Mouse (Mus musculus) bone marrow macrophage, adult 2 months (primary cell): Measurements from ENCODE around the gene Defa37. TPM values are rescaled to one million over a fixed set of nuclear protein-coding genes. Genes with fewer than 3 reads are reported as not detected.
"Not testable (repeated sequence)": the region's sequence is repeated elsewhere in the genome, so short reads cannot be mapped to it uniquely, and the experiment has no call there.

Source experiments
- H3K27ac ChIP-seq: 2 replicates; pipeline ENCODE4 v1.5.1; 2012; ENCODE audit warnings: low read depth, low read length; ENCODE audit not compliant: insufficient read depth
- H3K4me1 ChIP-seq: 2 replicates; pipeline ENCODE4 v1.6.1; 2012; ENCODE audit warnings: low read length; ENCODE audit not compliant: control insufficient read depth, insufficient read depth
- H3K4me3 ChIP-seq: 2 replicates; pipeline ENCODE4 v1.5.1; 2012; ENCODE audit warnings: mild to moderate bottlenecking, low read length, moderate library complexity; ENCODE audit not compliant: insufficient read depth
- polyA plus RNA-seq: library from polyadenylated mRNA; stranded (reverse); fragments of >200 nt; gene quantifications from 2 replicates; pipeline ENCODE4 v1.2.4, GENCODE M21; 2012; ENCODE audit not compliant: missing spikeins, insufficient read depth, insufficient read length

The Defa37 gene
- not detected in 2 replicates for polyA plus RNA-seq

DNA sequence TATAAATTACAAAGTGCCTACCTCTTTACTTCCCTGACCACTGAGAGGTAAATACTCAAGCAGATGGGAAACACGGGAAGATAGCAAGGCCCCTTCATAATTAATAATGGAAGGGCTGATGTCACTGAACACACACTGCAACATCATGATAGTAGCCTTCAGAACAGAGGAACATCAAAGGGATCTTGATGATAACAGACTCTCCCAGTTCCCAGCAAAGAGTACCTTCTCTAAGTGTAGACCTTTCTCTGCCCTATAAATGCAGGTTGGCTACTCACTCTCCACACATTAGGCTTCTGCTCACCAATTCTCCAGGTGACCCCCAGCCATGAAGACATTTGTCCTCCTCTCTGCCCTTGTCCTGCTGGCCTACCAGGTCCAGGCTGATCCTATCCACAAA, at the start of gene Defa37:
Defa37 (plus strand) TSS at position 301 of the 400 bp plus-strand sequence.
- H3K27ac ChIP-seq, H3K4me3 ChIP-seq, H3K4me1 ChIP-seq: not testable (repeated sequence)

DNA sequence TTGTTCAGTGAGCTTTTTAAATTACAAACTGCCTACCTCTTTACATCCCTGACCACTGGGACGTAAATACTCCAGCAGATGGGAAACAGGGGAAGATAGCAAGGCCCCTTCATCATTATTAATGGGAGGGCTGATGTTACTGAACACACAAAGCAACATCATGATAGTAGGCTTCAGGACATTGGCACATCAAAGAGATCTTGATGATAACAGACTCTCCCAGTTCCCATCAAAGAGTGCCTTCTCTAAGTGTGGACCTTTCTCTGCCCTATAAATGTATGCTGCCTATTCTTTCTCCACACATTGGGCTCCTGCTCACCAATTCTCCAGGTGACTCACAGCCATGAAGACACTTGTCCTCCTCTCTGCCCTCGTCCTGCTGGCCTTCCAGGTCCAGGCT, 36.5 kb upstream of the Defa37 start, which contains the start of gene Defa32:
Defa32 (plus strand) TSS at position 301 of the 400 bp plus-strand sequence.
- not testable (repeated sequence) for H3K4me1 ChIP-seq, H3K27ac ChIP-seq, H3K4me3 ChIP-seq

DNA sequence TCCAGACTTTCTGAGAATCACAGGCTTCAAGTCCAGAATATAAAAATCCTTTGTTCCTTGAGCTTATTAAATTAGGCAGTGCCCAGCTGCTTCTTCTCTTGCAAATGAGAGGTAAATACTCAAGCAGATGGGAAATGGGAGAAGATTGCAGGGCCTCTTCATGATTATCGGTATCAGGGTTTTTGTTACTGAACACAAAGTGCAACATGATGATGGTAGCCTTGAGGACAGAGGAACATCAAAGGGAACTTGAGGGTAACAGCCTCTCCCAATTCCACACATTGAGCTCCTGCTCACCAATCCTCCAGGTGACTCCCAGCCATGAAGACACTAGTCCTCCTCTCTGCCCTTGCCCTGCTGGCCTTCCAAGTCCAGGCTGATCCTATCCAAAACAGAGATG, 17.5 kb downstream of the Defa37 start, which contains the start of gene Defa28:
Defa28 (plus strand) TSS at position 301 of the 400 bp plus-strand sequence.
- not testable (repeated sequence) for H3K27ac ChIP-seq, H3K4me3 ChIP-seq, H3K4me1 ChIP-seq

DNA sequence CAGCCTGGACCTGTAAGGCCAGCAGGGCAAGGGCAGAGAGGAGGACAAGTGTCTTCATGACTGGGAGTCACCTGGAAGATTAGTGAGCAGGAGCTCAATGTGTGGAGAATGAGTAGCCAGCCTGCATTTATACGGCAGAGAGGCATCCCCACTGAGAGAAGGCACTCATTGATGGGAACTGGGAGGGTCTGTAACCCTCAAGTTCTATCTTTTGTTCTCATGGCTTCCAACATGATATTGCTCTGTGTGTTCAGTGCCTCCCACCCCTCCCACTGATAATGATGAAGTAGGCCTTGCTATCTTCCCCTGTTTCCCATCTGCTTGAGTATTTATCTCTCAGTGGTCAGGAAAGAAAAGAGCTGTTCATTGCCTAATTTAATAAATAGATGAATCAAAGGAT, 29.2 kb downstream of the Defa37 start, which contains the start of gene Gm7861:
Gm7861 (minus strand) TSS at position 101 of the 400 bp plus-strand sequence.
- not testable (repeated sequence) for H3K27ac ChIP-seq, H3K4me3 ChIP-seq, H3K4me1 ChIP-seq

Other genes starting within 250 kb of the Defa37 start
- gene Defa27, start 249.8 kb upstream of the Defa37 start, polyA plus RNA-seq, result not detected in 2 replicates
- gene Defa29, start 238.4 kb upstream of the Defa37 start, polyA plus RNA-seq, result not detected in 2 replicates
- not detected in 2 replicates for gene Defa2, start 186.9 kb upstream of the Defa37 start, polyA plus RNA-seq
- not detected in 2 replicates for gene Defa33, start 173.6 kb upstream of the Defa37 start, polyA plus RNA-seq
- not detected in 2 replicates for gene Defa36, start 138.0 kb upstream of the Defa37 start, polyA plus RNA-seq
- not detected in 2 replicates for gene Gm7849, start 108.8 kb upstream of the Defa37 start, polyA plus RNA-seq
- not detected in 2 replicates for gene Defa20, start 56.1 kb upstream of the Defa37 start, polyA plus RNA-seq
- not detected in 2 replicates for gene Defa32, start 36.4 kb upstream of the Defa37 start, polyA plus RNA-seq
- not detected in 2 replicates for gene Defa28, start 17.6 kb downstream of the Defa37 start, polyA plus RNA-seq
- not detected in 2 replicates for gene Gm7861, start 29.1 kb downstream of the Defa37 start, polyA plus RNA-seq
- not detected in 2 replicates for gene Defa26, start 52.8 kb downstream of the Defa37 start, polyA plus RNA-seq
- not detected in 2 replicates for gene Defa17, start 90.4 kb downstream of the Defa37 start, polyA plus RNA-seq
- not detected in 2 replicates for gene Defa34, start 100.4 kb downstream of the Defa37 start, polyA plus RNA-seq
- not detected in 2 replicates for gene AY761184, start 138.3 kb downstream of the Defa37 start, polyA plus RNA-seq
- gene Defa24, start 169.1 kb downstream of the Defa37 start, polyA plus RNA-seq, result not detected in 2 replicates